Mouse (Mus musculus): ENCODE data around the gene Fam187b.

The Fam187b gene

GRCm38 (mm10) chr7:30958109-30958865, 15.3 kb upstream of the Fam187b start:
- no peak for ATAC-seq (ENCODE audit: low TSS enrichment)

DNA sequence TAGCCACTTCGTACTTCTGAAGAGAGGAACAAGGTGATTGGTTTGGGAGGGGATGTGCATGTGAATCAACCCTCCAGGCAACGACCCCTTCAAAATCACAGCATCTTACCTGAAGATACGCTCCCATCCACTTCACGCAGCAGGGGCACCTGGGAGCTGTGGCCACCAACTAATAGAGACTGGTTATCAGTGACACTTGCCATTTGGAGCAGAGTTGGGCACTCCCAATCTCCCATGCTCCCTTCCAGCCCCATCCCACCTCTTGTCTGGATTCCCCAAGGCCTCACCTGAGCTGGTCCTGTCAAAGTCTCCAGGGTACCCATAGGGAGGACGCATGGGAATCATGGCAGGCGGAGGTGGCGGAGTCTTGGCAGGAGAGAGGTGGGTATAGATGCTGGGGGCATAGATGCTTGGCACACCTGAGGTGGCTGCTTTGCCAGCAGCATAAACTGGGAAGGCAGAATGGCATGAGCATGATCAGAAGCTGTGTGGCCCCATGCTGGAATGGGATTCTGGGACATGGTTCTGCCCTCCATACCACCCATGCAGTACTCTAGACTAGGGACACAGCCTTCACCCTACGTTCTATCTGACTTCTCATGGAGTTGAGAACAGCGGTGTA, 14.6 kb upstream of the Fam187b start:
- ATAC-seq (ENCODE audit: low TSS enrichment): no peak

GRCm38 (mm10) chr7:30959786-30960349, 13.7 kb upstream of the Fam187b start:
- no peak for ATAC-seq (ENCODE audit: low TSS enrichment)

DNA sequence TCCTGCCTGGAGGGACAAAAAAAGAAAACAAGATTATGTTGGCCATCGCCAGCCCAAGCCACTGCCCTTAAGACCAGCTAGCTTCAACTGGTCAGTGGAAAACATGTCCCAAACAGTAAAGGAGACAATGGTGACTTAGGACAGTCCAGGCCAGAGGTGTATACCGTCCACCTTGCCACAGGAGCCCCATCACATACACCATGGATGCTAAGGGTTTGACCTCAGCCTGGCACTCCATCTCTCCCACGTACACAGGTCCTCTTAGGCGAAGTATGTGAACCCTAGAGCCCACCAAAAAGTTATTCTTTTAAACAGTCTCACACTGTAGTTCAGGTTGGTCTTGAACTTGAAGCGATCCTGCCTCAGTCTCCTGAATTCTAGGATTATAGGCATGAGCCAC, 10.7 kb upstream of the Fam187b start:
- no peak for ATAC-seq (ENCODE audit: low TSS enrichment)

GRCm38 (mm10) chr7:30964366-30964765, 9.2 kb upstream of the Fam187b start:
- no peak for ATAC-seq (ENCODE audit: low TSS enrichment)

DNA sequence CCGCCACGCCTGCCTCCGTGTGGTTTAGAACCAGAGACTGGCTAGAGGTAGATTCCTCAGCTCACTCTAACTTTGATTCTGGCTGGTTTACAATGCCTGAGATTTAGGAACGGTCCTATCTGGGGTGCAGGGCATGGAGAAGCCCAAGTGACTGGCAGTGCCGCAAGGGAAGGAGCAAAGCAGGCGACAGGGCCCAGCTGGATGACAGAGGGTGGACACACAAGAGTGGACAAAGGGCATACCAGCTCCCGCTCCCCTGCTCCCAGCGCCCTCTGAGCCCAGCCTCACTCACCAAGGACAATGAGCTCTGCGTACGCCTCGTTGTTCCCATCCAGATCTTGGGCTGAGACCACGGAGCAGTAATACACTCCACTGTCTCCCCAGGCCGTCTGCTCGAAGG, 7.9 kb upstream of the Fam187b start:
- no peak for ATAC-seq (ENCODE audit: low TSS enrichment)

DNA sequence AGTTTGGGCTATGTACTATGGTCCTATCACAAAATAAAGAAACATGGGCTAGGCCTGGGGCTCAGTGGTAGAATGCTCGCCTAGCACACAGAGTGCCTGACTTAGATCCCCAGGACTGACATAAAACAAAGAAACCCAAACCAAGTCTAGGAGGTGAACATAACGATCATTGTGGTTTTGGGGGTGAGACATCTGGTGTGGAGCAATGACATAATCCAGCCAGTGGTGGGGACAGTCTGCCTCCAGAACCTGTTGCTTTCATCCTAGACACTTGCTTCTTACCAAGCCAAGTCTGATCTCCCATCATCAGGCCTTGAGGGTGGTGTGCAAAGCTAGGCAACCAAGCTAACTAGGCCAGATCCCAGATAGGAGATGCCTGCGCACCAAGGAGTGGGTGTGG, 6.9 kb upstream of the Fam187b start:
- no peak for ATAC-seq (ENCODE audit: low TSS enrichment)

- no peak for ATAC-seq (ENCODE audit: low TSS enrichment)
Observed at GRCm38 (mm10) chr7:30968611-30969010, 5.0 kb upstream of the Fam187b start.

GRCm38 (mm10) chr7:30969174-30969573, 4.4 kb upstream of the Fam187b start:
- ATAC-seq (ENCODE audit: low TSS enrichment): no peak

- no peak for ATAC-seq (ENCODE audit: low TSS enrichment)
Observed at GRCm38 (mm10) chr7:30971901-30972300, 1.7 kb upstream of the Fam187b start.

GRCm38 (mm10) chr7:30972426-30973250, 952 bp upstream of the Fam187b start:
- no peak for ATAC-seq (ENCODE audit: low TSS enrichment)

GRCm38 (mm10) chr7:30973251-30973500, 414 bp upstream of the Fam187b start, which contains the start of gene Lsr:
Lsr (minus strand) TSS chr7:30973464.
- ATAC-seq (ENCODE audit: low TSS enrichment): no peak

GRCm38 (mm10) chr7:30981703-30982102, 8.1 kb downstream of the Fam187b start:
- ATAC-seq (ENCODE audit: low TSS enrichment): no peak

DNA sequence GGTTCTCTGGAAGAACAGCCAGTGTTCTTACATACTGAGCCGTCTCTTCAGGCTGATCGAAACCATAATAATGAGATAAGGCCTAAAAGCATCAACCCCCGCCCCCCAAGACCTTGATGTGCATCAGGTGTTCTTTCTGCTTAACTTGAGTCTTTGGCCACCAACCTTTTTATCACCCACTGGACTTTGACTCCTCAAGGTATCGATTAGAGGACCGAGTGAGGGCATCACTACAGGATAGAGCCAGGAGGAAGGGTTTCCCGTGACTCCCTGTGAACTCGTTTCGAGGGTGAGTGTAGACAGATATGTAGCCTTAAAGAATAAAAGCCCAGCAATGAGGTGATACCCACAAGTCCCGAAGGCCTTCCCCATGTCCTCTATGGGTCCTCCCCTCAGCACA, 11.8 kb downstream of the Fam187b start:
- no peak for ATAC-seq (ENCODE audit: low TSS enrichment)

DNA sequence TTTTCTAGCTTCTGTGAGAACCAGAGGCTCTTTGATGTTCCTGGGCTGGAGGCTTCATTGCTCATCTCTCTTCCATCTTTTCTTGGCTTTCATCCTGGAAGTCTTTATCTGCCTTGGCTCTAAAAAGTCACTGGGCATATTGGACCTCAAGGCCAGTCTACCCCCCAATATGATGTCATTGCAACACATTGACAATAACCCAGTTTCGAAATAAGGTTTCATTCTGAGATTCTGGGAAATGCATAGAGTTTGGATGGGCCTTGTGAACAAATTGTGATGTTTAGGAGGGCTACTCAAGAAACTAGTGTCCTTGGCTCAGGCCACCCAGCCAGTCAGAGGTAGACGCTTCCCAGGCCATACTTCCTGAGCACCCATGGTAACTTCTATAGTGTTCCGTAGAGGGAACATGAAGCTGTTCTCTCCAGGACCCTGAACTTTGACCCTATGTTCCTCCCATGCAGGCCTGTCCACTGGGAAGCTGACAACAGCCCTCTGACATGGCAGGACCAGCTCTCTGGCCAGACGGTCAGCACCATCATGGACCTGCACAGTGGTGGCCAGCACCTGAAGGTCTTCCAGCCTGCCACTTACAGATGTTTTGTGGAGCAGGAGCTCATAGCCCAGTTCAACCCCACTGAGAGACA, 15.1 kb downstream of the Fam187b start:
- ATAC-seq (ENCODE audit: low TSS enrichment): no peak

DNA sequence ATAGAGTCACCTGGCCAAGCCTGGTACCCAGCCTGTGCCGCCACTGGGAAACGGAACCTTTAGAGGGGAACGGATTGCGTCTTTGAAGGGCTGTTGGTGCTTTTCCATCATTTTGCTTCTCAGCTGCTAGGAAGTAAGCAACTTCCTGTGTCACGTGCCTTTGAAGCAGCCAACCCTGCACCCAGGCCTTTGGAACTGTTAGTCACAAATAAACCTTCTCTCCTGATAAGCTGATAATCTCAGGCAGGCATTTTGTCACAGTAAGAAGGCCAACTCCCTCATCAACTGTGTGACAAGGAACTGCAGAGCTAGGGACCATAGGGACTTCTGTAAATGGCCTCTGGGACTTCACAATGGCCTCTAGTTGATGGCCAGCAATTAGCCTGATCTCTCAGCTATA, 18.6 kb downstream of the Fam187b start:
- no peak for ATAC-seq (ENCODE audit: low TSS enrichment)

DNA sequence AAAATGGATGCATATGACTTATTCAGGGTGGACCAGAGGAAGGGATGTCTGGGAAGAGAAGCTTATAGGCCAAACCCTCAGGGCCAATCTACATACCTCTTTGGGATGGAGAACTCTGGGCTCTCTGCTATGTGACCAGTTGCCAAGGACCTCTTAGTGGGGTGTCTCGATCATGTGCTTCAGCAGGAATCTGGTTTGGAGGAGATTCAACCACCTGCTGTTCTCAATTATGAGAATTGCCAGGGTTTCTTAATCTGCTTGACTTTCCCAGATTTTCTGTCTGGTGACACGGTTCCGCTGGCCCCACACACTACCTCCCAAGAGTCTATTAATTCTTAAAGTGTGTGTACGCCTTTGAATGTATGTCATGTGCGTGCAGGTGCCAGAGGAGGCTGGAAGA, 20.4 kb downstream of the Fam187b start:
- ATAC-seq (ENCODE audit: low TSS enrichment): no peak

DNA sequence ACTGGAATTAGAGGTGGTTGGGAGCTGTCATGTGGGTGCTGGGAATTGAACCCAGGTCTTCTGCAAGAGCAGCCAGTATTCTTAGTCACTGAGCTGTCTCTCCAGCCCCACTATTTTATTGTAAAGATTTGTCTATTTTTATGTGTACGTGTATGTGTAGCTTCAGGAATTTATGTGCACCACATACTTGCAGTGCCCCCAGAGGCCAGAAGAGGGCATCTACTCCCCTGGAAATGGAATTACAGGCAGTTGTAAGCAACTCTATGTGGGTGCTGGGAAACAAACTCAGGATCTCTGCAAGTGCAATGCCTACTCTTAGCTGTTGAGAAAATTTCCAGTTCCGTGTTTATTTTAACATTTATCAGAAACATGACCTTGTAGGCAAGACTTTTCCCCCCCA, 22.9 kb downstream of the Fam187b start:
- no peak for ATAC-seq (ENCODE audit: low TSS enrichment)

DNA sequence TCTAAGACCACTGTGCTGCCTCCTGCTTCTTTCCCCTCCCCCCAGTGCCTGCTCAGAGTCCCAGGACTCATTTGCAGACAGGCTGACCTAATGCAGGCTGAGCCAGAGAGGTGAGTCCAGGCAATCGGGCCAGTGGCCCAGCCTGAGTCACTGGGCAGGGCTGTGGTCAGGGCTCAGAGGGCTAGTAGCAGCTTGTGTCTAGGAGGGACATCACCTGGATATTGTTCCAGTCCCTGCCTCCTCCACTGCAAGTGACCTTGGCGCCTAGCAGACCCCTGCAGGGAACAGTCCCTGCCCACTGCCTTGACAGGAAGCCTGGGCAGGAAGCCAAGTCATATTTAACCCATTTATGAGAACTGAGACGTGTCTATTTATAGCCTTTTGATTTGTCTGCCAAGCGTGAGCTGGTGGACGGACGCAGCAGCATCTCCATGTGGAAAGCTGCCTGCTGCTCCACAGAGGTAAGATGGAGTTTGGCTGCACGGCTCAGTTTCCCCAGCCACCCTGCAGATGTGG, 27.0 kb downstream of the Fam187b start:
- no peak for ATAC-seq (ENCODE audit: low TSS enrichment)

DNA sequence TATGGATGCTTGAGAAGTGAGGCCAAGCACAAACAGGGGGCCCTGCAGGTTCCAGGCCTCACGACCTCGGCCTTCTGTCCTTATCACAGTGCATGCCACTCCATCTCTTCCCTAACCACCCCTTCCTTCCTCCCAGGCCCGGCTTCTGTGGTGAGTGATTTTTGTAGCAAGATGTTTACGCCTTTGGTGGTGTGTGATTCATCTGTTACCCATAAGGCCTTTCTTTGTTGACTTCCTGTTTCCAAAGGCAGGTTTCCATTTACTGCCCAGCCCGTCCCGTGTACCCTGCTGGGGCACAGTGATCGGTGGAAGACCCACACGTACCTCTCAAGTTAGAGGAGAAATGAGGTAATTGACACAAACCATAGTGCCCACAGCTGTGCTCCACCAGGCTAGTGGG, 29.1 kb downstream of the Fam187b start:
- no peak for ATAC-seq (ENCODE audit: low TSS enrichment)

- no peak for ATAC-seq (ENCODE audit: low TSS enrichment)
Observed at GRCm38 (mm10) chr7:31007775-31008174, 34.2 kb downstream of the Fam187b start.

DNA sequence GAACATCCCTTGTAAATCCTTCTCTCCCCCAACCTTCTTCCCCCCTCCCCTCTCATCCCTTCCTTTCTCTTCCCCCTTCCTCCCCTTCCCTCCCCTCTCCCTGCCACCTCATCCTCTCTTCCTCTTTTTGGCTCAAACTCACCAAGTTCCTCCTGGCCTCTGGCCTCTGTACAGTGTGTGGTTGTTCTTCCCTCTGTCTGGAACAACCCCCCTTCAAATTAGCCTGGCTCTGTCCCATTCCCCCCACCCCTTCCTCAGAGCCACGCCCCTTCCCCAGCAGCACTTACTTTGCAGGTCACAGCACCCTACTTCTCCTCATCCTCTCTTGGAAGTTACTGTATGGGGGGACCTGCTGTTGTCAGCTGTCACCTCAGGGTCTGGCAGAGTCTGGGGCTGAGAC, 34.6 kb downstream of the Fam187b start:
- ATAC-seq (ENCODE audit: low TSS enrichment): no peak

All from frontal cortex, adult (tissue).